In genomic region chr7:117586811-117587210, GRCm38 (mm10) we compare ENCODE assay signal across 20 mouse cellular contexts.
"Had no signal": no experiment of that assay in that cellular context is flagged by ENCODE, and none has a peak within 500 bp of the region (broad histone marks: within the 10 kb centered on the region; RNA-seq: fewer than 3 reads in every experiment).

No protein-coding gene starts in this region.

- H3K9me3 ChIP-seq: lung, embryonic 15.5 days; midbrain, embryonic 10.5 days; midbrain, embryonic 13.5 days; neural tube, embryonic 13.5 days; neural tube, embryonic 15.5 days had no signal

- H3K27ac ChIP-seq: lung, embryonic 15.5 days; macrophage; midbrain, embryonic 10.5 days; midbrain, embryonic 13.5 days; neural tube, embryonic 13.5 days; neural tube, embryonic 15.5 days had no signal

- H3K9ac ChIP-seq: liver, postnatal 0 days; lung, embryonic 15.5 days; midbrain, embryonic 13.5 days; neural tube, embryonic 13.5 days; neural tube, embryonic 15.5 days had no signal

- H3K4me1 ChIP-seq: lung, embryonic 15.5 days had no signal

- H3K4me3 ChIP-seq: lung, embryonic 15.5 days; midbrain, embryonic 10.5 days; midbrain, embryonic 13.5 days; myocyte; neural tube, embryonic 13.5 days; neural tube, embryonic 15.5 days had no signal

- H3K27me3 ChIP-seq: lung, embryonic 15.5 days; neural tube, embryonic 13.5 days; neural tube, embryonic 15.5 days had no signal

- H3K4me2 ChIP-seq: lung, embryonic 15.5 days; midbrain, embryonic 13.5 days; neural tube, embryonic 13.5 days; neural tube, embryonic 15.5 days had no signal

- ATAC-seq: liver, postnatal 0 days; lung, postnatal 0 days had no signal

- H3K36me3 ChIP-seq: lung, embryonic 15.5 days; midbrain, embryonic 10.5 days; midbrain, embryonic 13.5 days; neural tube, embryonic 13.5 days; neural tube, embryonic 15.5 days had no signal

- DNase-seq: liver, postnatal 0 days; lung, adult 2 months; lung, postnatal 14 days; lung, postnatal 36 days; retina, postnatal 1 day; right cerebral cortex, adult 18-20 months; right cerebral cortex, postnatal 25 days; right cerebral cortex, postnatal 4 days; spleen, adult 18-20 months; thymus, adult 18-20 months; thymus, postnatal 14 days; thymus, postnatal 36 days had no signal
